Mouse (Mus musculus) intestine, postnatal 0 days (tissue): ENCODE results near the gene Epb41l5. TPM values are rescaled to one million over a fixed set of nuclear protein-coding genes. Genes with fewer than 3 reads are reported as not detected.

ENCODE experiments used
- ATAC-seq: fragments of 200-750 bp; cut with Nextera tagmentation; 2 replicates; pipeline ENCODE4 v1.8.0; 2017; ENCODE audit warnings: mild to moderate bottlenecking, moderate TSS enrichment, moderate library complexity
- H3K27ac ChIP-seq: fragments of 300-500 bp; sonication (generic); 2 replicates; pipeline ENCODE4 v1.5.1; 2014; ENCODE audit warnings: mild to moderate bottlenecking, low read depth, low read length, moderate library complexity
- H3K27me3 ChIP-seq: fragments of 300-500 bp; sonication (generic); replicated peaks from 2 replicates; pipeline ENCODE4 v1.6.1; 2014; ENCODE audit warnings: low read length, mixed read lengths; ENCODE audit not compliant: control insufficient read depth, insufficient read depth
- H3K36me3 ChIP-seq: fragments of 300-500 bp; sonication (generic); 2 replicates; pipeline ENCODE4 v1.6.1; 2014; ENCODE audit warnings: mild to moderate bottlenecking, moderate library complexity; ENCODE audit not compliant: control insufficient read depth, insufficient read depth
- H3K4me1 ChIP-seq: fragments of 300-500 bp; sonication (generic); replicated peaks from 2 replicates; pipeline ENCODE4 v1.6.1; 2014; ENCODE audit warnings: antibody characterized with exemption, low read length, mixed read lengths; ENCODE audit not compliant: control insufficient read depth, insufficient read depth
- H3K4me2 ChIP-seq: fragments of 300-500 bp; sonication (generic); replicated peaks from 2 replicates; pipeline ENCODE4 v1.6.1; 2014; ENCODE audit warnings: low read depth, mild to moderate bottlenecking, moderate library complexity
- H3K4me3 ChIP-seq: fragments of 300-500 bp; sonication (generic); 2 replicates; pipeline ENCODE4 v1.5.1; 2014; ENCODE audit warnings: low read depth, low read length
- H3K9ac ChIP-seq: fragments of 300-500 bp; sonication (generic); 2 replicates; pipeline ENCODE4 v1.6.1; 2014; ENCODE audit warnings: mild to moderate bottlenecking, low read depth, low read length
- H3K9me3 ChIP-seq: fragments of 300-500 bp; sonication (generic); 2 replicates; pipeline ENCODE4 v1.6.1; 2016; ENCODE audit warnings: mixed run types; ENCODE audit not compliant: control insufficient read depth
- CTCF ChIP-seq: sonication (generic); IDR thresholded peaks from 2 replicates; pipeline ENCODE4 v1.5.1; 2016; ENCODE audit warnings: low read depth, mild to moderate bottlenecking, control low read depth, antibody characterized with exemption, moderate library complexity
- WGBS: fragments of 180-500 bp; shearing (Covaris S2); extraction: QIAGEN DNeasy Blood & Tissue Kit; methylation state at CpG from one replicate; pipeline ENCODE4 v1.1.7; 2014; 5-methylcytosine and 5-hydroxymethylcytosine counted together
- polyA plus RNA-seq: library from polyadenylated mRNA; unstranded; fragments of >200 nt; fragmentation: Nextera tagmentation; extraction: Ambion mirVana; gene quantifications from 2 replicates; pipeline ENCODE4 v1.2.1, GENCODE M21; 2015

The Epb41l5 gene
- polyA plus RNA-seq, 1 experiment from 2014 or later = 14.3 TPM

GRCm38 (mm10) chr1:119605396-119605795, 43.4 kb downstream of the Epb41l5 start:
- H3K9ac ChIP-seq = no peak overlapping the region
- H3K4me3 ChIP-seq = no peak overlapping the region
- no peak overlapping the region for H3K27ac ChIP-seq
- no peaks in the 10 kb centered on the region for H3K27me3 ChIP-seq
- no peak overlapping the region for H3K4me2 ChIP-seq
- no peaks in the 10 kb centered on the region for H3K4me1 ChIP-seq
- WGBS = 87% methylated on average over 3 of the region's 3 CpGs
- ATAC-seq = no peak
- TF ChIP-seq CTCF = no peak
- peaks cover 20% of the 10 kb centered on the region; the same call in 1 of the 2 replicates for H3K36me3 ChIP-seq
- H3K9me3 ChIP-seq = no peaks in the 10 kb centered on the region

GRCm38 (mm10) chr1:119602448-119602847, 46.4 kb downstream of the Epb41l5 start:
- no peak overlapping the region for H3K4me2 ChIP-seq
- peaks cover 17% of the 10 kb centered on the region for H3K36me3 ChIP-seq
- no peak for TF ChIP-seq CTCF
- H3K9ac ChIP-seq = no peak overlapping the region
- no peaks in the 10 kb centered on the region for H3K27me3 ChIP-seq
- no peak overlapping the region for H3K4me3 ChIP-seq
- ATAC-seq = no peak
- 97% methylated on average over 12 of the region's 12 CpGs for WGBS
- H3K9me3 ChIP-seq = no peaks in the 10 kb centered on the region
- H3K27ac ChIP-seq = no peak overlapping the region
- no peaks in the 10 kb centered on the region for H3K4me1 ChIP-seq

GRCm38 (mm10) chr1:119598855-119599254, 49.9 kb downstream of the Epb41l5 start:
- TF ChIP-seq CTCF = no peak
- H3K9me3 ChIP-seq = no peaks in the 10 kb centered on the region
- H3K9ac ChIP-seq = no peak overlapping the region
- ATAC-seq = no peak
- WGBS = 80% methylated on average over 6 of the region's 6 CpGs
- H3K4me1 ChIP-seq = no peaks in the 10 kb centered on the region
- no peak overlapping the region for H3K4me2 ChIP-seq
- H3K27me3 ChIP-seq = no peaks in the 10 kb centered on the region
- H3K4me3 ChIP-seq = no peak overlapping the region
- no peak overlapping the region for H3K27ac ChIP-seq
- peaks cover 21% of the 10 kb centered on the region for H3K36me3 ChIP-seq

- Histone ChIP-seq H3K4me3 (no peak overlapping the region), H3K9me3 (no peaks in the 10 kb centered on the region), H3K27me3 (no peaks in the 10 kb centered on the region), H3K9ac (no peak overlapping the region), H3K27ac (no peak overlapping the region), H3K4me1 (no peaks in the 10 kb centered on the region), H3K36me3 (peaks cover 15% of the 10 kb centered on the region), H3K4me2 (no peak overlapping the region)
- WGBS = 74% methylated on average over 3 of the region's 3 CpGs
- TF ChIP-seq CTCF = no peak
- ATAC-seq = no peak
These were observed 51.8 kb downstream of the Epb41l5 start for GRCm38 (mm10) chr1:119596954-119597480.

- H3K27me3 ChIP-seq = no peaks in the 10 kb centered on the region
- WGBS = 86% methylated on average over 2 of the region's 2 CpGs
These were observed 58.8 kb downstream of the Epb41l5 start for GRCm38 (mm10) chr1:119590041-119590440.

GRCm38 (mm10) chr1:119584974-119585373, 63.8 kb downstream of the Epb41l5 start:
- no peaks in the 10 kb centered on the region for H3K36me3 ChIP-seq
- no peak for TF ChIP-seq CTCF
- 88% methylated on average over 2 of the region's 2 CpGs for WGBS
- no peaks in the 10 kb centered on the region for H3K4me1 ChIP-seq
- no peaks in the 10 kb centered on the region for H3K27me3 ChIP-seq
- H3K4me3 ChIP-seq = no peak overlapping the region
- no peak for ATAC-seq
- H3K9ac ChIP-seq = no peak overlapping the region
- H3K9me3 ChIP-seq = no peaks in the 10 kb centered on the region
- H3K27ac ChIP-seq = no peak overlapping the region
- no peak overlapping the region for H3K4me2 ChIP-seq

More at GRCm38 (mm10) chr1:119590041-119590440, 58.8 kb downstream of the Epb41l5 start:
- Histone ChIP-seq H3K4me3 (no peak overlapping the region), H3K4me2 (no peak overlapping the region), H3K27ac (no peak overlapping the region), H3K4me1 (no peaks in the 10 kb centered on the region), H3K9me3 (no peaks in the 10 kb centered on the region), H3K9ac (no peak overlapping the region), H3K36me3 (no peaks in the 10 kb centered on the region)
- TF ChIP-seq CTCF = no peak
- ATAC-seq = no peak

- Histone ChIP-seq H3K27ac (no peak overlapping the region), H3K9me3 (no peaks in the 10 kb centered on the region), H3K4me2 (no peak overlapping the region), H3K36me3 (no peaks in the 10 kb centered on the region), H3K9ac (no peak overlapping the region), H3K4me3 (no peak overlapping the region), H3K27me3 (no peaks in the 10 kb centered on the region), H3K4me1 (no peaks in the 10 kb centered on the region)
- 36% methylated on average over 1 of the region's 1 CpGs for WGBS
- no peak for ATAC-seq
- no peak for TF ChIP-seq CTCF
These were observed 78.7 kb downstream of the Epb41l5 start for GRCm38 (mm10) chr1:119570134-119570533.
